Mouse (Mus musculus) heart, embryonic 12.5 days (tissue): ENCODE data around the gene Gltpd2. TPM values are rescaled to one million over a fixed set of nuclear protein-coding genes. Genes with fewer than 3 reads are reported as not detected.
"Not testable (repeated sequence)": the region's sequence is repeated elsewhere in the genome, so short reads cannot be mapped to it uniquely, and the experiment has no call there.

ENCODE experiments used
- ATAC-seq: fragments of 200-750 bp; cut with Nextera tagmentation; 2 replicates; pipeline ENCODE4 v1.8.0; 2017; ENCODE audit warnings: moderate TSS enrichment, moderate library complexity; ENCODE audit not compliant: insufficient number of reproducible peaks, low FRiP score
- H3K27ac ChIP-seq: fragments of 300-500 bp; sonication (generic); 2 replicates; pipeline ENCODE4 v1.5.1; 2016; ENCODE audit warnings: mild to moderate bottlenecking, moderate library complexity; ENCODE audit not compliant: poor library complexity, severe bottlenecking
- H3K27me3 ChIP-seq: fragments of 300-500 bp; sonication (generic); replicated peaks from 2 replicates; pipeline ENCODE4 v1.6.1; 2016; ENCODE audit warnings: mild to moderate bottlenecking, moderate library complexity
- H3K36me3 ChIP-seq: fragments of 300-500 bp; sonication (generic); 2 replicates; pipeline ENCODE4 v1.6.1; 2016; ENCODE audit warnings: mild to moderate bottlenecking, moderate library complexity
- H3K4me1 ChIP-seq: fragments of 300-500 bp; sonication (generic); replicated peaks from 2 replicates; pipeline ENCODE4 v1.6.1; 2016; ENCODE audit warnings: mild to moderate bottlenecking
- H3K4me2 ChIP-seq: fragments of 300-500 bp; sonication (generic); 2 replicates; pipeline ENCODE4 v1.6.1; 2016; ENCODE audit warnings: mild to moderate bottlenecking, moderate library complexity
- H3K4me3 ChIP-seq: fragments of 300-500 bp; sonication (generic); 2 replicates; pipeline ENCODE4 v1.5.1; 2016; ENCODE audit warnings: mild to moderate bottlenecking
- H3K9ac ChIP-seq: fragments of 300-500 bp; sonication (generic); 2 replicates; pipeline ENCODE4 v1.6.1; 2016; ENCODE audit warnings: mild to moderate bottlenecking, moderate library complexity
- H3K9me3 ChIP-seq: fragments of 300-500 bp; sonication (generic); replicated peaks from 2 replicates; pipeline ENCODE4 v1.6.1; 2016; ENCODE audit warnings: mild to moderate bottlenecking, moderate library complexity
- WGBS: fragments of 180-500 bp; shearing (Covaris S2); methylation state at CpG from one replicate; pipeline ENCODE4 v1.1.7; 2016; 5-methylcytosine and 5-hydroxymethylcytosine counted together
- polyA plus RNA-seq: library from polyadenylated mRNA; unstranded; fragments of >200 nt; fragmentation: Nextera tagmentation; extraction: Ambion mirVana; gene quantifications from 2 replicates; pipeline ENCODE4 v1.2.1, GENCODE M21; 2016

Gene Gltpd2
- polyA plus RNA-seq, 1 experiment from 2014 or later, result 0.65 TPM

DNA sequence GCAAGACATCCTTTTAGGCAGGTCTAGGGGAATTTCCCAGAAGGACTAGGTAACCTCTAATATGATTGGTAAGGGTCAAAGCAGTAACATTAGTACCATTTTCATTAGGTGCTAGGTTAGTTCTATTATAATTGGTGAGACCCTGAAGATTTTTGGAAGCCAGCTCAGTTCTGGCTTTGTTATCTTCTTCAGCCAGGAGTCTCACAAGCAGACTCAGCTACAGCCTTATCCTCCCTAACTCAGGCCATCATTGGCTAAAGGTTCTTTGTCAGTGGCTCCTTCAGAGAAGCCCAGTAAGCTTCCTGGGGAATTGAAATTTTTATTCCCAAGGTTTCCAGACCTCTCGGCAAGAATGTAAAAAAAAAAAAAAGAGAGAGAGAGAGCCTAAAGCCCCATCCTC lies 560 bp upstream of the Gltpd2 start:
- Histone ChIP-seq H3K4me2 (no peak overlapping the region), H3K27ac (no peak overlapping the region), H3K27me3 (0 out of 2 replicates have a peak, but pooled peaks cover 4% of the 10 kb centered on the region), H3K9ac (no peak overlapping the region), H3K36me3 (no peaks in the 10 kb centered on the region), H3K9me3 (no peaks in the 10 kb centered on the region), H3K4me1 (peaks cover 11% of the 10 kb centered on the region), H3K4me3 (no peak overlapping the region)
- WGBS, result 54% methylated on average over 1 of the region's 1 CpGs
- no peak for ATAC-seq

DNA sequence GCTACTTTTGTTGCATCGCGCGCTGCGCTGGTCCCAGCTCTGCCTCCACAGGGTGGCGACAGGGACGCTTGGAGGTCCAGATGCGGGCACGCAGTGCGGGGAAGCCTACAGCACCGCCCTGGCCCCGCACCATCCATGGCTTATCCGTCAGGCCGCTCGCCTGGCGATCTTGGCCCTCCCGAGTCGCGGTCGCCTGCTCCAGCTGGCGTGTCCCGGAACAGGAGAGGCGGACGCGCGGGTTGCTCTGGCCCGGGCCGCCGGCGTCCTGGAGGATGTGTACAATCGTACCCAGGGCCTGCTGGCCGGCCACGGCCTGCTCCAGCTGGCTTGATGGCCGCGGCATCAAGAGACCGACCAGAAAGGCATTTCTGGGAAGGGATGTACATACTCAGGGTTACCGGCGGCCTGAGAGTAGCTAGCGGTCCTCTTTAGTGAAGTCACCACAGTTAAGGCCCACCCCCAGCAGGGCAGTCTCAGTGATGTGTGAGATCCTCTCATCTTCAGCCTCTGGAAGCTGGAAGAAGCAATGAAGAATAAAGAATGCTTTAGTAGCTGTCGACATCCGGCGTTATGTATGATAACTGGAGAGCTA lies 1.3 kb downstream of the Gltpd2 start:
- peak overlapping the region; percentile 36; the same call in 1 of the 2 replicates for H3K27ac ChIP-seq
- H3K4me3 ChIP-seq, result peak overlapping the region; percentile 39
- no peaks in the 10 kb centered on the region for H3K9me3 ChIP-seq
- no peaks in the 10 kb centered on the region for H3K36me3 ChIP-seq
- peak overlapping the region; percentile 67 for H3K4me2 ChIP-seq
- peak; percentile 61; the same call in 1 of the 2 replicates for ATAC-seq
- H3K4me1 ChIP-seq, result peaks cover 11% of the 10 kb centered on the region
- 0 out of 2 replicates have a peak, but pooled peaks cover 4% of the 10 kb centered on the region for H3K27me3 ChIP-seq
- peak overlapping the region; percentile 68 for H3K9ac ChIP-seq
- WGBS, result 6% methylated on average over 41 of the region's 41 CpGs

DNA sequence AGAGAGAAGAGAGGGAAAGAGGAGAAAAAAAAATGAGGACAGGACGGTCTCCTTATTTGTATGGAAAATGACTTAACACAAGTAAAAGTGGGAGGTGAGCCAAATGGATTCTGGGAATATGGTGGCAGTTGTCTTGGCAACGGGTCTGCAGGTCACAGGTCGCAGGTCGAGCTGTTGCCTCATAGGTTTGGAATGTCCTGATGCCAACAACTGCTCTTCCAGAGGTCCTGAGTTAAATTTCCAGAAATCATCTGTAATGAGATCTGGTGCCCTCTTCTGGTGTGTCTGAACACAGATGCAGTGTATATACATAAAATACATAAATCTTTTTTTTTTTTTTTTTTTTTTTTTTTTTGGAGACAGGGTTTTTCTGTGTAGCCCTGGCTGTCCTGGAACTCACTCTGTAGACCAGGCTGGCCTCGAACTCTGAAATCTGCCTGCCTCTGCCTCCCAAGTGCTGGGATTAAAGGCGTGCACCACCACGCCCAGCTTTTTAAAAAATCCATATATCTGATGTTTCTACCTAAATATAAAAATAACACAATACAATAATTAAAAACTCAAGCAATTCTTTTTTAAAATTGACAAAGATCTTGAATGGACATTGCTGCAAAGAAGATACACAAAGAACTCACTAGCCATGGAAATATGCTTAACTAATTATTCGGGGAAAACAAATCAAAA lies 4.5 kb downstream of the Gltpd2 start:
- not testable (repeated sequence) for H3K4me2 ChIP-seq, H3K27ac ChIP-seq, ATAC-seq, H3K9me3 ChIP-seq, H3K27me3 ChIP-seq, H3K4me3 ChIP-seq, H3K9ac ChIP-seq
- Histone ChIP-seq H3K36me3 (peaks cover 24% of the 10 kb centered on the region), H3K4me1 (peaks cover 18% of the 10 kb centered on the region)
- WGBS, result 88% methylated on average over 8 of the region's 8 CpGs

DNA sequence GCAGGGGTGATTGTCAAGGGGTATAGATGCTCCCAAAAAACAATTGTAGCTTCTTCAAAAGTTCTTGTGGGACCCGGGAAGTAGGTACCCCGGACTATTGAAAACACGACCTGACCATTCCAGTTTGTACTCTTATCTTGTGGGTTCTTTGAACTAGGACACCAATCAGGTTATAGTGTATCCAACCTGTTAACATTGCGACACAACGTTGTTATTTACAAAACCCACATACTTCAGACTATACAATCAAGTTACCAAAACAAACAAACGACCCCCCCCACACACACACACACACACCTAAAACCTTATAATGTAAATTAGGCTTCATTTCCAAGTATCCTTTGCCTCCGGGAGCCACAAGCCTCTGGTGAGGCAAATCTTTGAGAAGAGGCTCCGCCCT lies 5.8 kb downstream of the Gltpd2 start:
- peaks cover 18% of the 10 kb centered on the region for H3K4me1 ChIP-seq
- H3K9me3 ChIP-seq, result no peaks in the 10 kb centered on the region
- H3K9ac ChIP-seq, result no peak overlapping the region
- H3K36me3 ChIP-seq, result peaks cover 30% of the 10 kb centered on the region
- no peaks in the 10 kb centered on the region for H3K27me3 ChIP-seq
- H3K27ac ChIP-seq, result no peak overlapping the region
- peak; percentile 2; the same call in 1 of the 2 replicates for ATAC-seq
- 5% methylated on average over 8 of the region's 8 CpGs for WGBS
- peak overlapping the region; percentile 85 for H3K4me3 ChIP-seq
- H3K4me2 ChIP-seq, result peak overlapping the region; percentile 62

DNA sequence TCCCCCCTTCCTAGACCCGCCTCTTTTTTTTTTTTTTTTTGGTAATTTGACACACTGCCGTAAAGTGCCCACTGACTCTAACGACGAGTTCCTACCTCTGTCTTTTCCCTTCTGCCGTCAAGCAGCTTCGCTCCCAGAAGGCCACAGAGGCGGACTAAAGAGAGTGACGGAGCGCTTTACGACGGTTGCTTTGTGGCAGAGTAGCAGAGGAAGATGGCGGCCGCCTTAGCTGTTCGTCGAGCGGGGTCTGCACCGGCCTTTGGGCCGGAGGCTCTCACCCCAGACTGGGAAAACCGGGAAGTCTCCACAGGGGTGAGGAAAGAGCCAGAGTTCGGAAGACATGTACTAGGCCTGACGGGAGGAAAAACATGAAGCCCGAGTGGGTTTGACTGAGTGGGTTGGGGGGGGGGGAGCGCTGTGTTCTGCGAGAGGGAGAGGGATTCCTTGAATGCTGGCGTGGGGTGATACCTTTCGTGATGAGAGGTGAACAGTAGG lies 6.2 kb downstream of the Gltpd2 start, which contains the start of gene Psmb6:
Gene Psmb6 (plus strand): TSS at position 184 of the 495 bp plus-strand sequence.
- peak; percentile 95 for ATAC-seq
- WGBS, result under 1% methylated on average over 25 of the region's 26 CpGs

DNA sequence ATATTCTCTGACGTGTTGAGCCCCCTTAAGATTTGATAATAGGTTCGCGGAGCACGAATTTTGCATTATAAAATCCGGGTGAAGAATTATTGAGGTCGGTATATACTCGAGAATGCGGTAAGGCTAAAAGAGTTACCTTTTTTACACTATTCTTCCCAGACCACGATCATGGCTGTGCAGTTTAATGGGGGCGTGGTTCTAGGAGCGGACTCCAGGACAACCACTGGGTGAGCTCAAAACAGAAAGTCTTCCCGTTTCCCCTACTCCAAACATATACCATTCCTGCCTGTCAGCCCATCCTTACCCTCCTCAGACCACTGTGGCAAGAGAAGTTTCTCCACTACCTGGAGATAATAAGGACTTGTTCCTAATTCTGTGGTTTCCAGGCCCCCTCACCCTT lies 6.7 kb downstream of the Gltpd2 start:
- Histone ChIP-seq H3K4me2 (peak overlapping the region; percentile 71), H3K9ac (peak overlapping the region; percentile 82), H3K27ac (no peak overlapping the region), H3K36me3 (peaks cover 30% of the 10 kb centered on the region), H3K27me3 (no peaks in the 10 kb centered on the region), H3K4me3 (peak overlapping the region; percentile 85), H3K4me1 (peaks cover 9% of the 10 kb centered on the region), H3K9me3 (no peaks in the 10 kb centered on the region)
- peak; percentile 54; the same call in 1 of the 2 replicates for ATAC-seq
- WGBS, result 2% methylated on average over 12 of the region's 12 CpGs

More for the DNA sequence above, 6.2 kb downstream of the Gltpd2 start, which contains the start of gene Psmb6:
- peak within 1 kb of the TSS; percentile 82 for H3K9ac ChIP-seq
- H3K4me3 ChIP-seq, result peak within 1 kb of the TSS; percentile 85
- peaks cover 13% of the 10 kb centered on the region for H3K4me1 ChIP-seq
- no peaks in the 10 kb centered on the region for H3K9me3 ChIP-seq
- H3K27me3 ChIP-seq, result no peaks in the 10 kb centered on the region
- H3K36me3 ChIP-seq, result peaks cover 30% of the 10 kb centered on the region
- peak within 1 kb of the TSS; percentile 70 for H3K27ac ChIP-seq
- peak within 1 kb of the TSS; percentile 71 for H3K4me2 ChIP-seq

DNA sequence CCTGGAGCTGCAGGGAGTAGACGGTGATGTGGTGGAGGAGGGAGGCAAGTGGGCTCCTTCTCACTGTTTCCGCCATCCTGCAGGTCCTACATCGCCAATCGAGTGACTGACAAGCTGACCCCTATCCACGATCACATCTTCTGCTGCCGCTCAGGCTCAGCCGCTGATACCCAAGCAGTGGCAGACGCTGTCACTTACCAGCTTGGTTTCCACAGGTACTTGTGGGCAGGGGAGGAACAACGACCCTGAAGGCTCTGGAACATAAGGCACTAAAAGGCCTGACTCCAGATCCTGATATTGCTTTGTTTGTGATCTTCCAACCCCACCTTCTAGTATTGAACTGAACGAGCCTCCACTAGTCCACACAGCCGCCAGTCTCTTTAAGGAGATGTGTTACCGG lies 7.2 kb downstream of the Gltpd2 start:
- Histone ChIP-seq H3K4me3 (peak overlapping the region; percentile 85), H3K36me3 (peaks cover 30% of the 10 kb centered on the region), H3K4me1 (peaks cover 7% of the 10 kb centered on the region), H3K4me2 (peak overlapping the region; percentile 71), H3K27ac (no peak overlapping the region), H3K9ac (peak overlapping the region; percentile 82), H3K27me3 (no peaks in the 10 kb centered on the region), H3K9me3 (no peaks in the 10 kb centered on the region)
- no peak for ATAC-seq
- WGBS, result 87% methylated on average over 12 of the region's 12 CpGs

DNA sequence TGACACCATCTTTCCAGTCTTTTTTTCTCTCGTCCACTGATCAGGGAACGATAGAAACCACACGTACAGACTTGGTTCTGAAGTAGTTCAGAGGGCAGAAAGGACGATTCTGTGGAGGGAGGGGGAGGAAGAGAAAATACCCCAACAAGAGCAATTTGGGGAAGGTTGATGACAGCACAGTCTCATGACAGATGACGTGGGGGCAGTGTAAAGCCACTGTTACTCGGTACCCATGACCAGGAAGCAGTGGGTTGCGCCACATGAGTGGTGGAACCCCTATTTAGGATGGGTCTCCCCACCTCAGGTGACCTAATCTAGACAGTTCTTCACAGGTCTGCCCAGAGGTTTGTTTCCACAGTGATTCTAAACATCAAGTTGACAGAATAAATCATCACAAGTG lies 9.6 kb downstream of the Gltpd2 start:
- Histone ChIP-seq H3K27me3 (no peaks in the 10 kb centered on the region), H3K4me3 (no peak overlapping the region), H3K4me1 (peaks cover 7% of the 10 kb centered on the region), H3K4me2 (no peak overlapping the region), H3K9me3 (no peaks in the 10 kb centered on the region), H3K9ac (no peak overlapping the region), H3K27ac (no peak overlapping the region), H3K36me3 (peaks cover 30% of the 10 kb centered on the region)
- 80% methylated on average over 7 of the region's 7 CpGs for WGBS
- no peak for ATAC-seq

DNA sequence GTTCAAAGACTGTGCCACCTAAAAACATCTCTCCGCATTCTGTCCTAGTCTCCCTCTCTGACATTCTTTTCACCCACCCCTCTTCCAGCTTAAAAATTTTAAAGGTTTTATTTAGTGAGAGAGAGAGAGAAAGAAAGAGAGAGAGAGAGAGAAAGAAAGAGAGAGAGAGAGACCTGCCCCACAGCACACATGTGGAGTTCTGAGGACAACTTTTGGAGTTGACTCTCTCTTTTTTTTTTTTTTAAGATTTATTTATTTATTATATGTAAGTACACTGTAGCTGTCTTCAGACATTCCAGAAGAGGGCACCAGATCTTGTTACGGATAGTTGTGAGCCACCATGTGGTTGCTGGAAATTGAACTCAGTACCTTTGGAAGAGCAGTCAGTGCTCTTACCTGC lies 12.1 kb downstream of the Gltpd2 start:
- not testable (repeated sequence) for H3K4me3 ChIP-seq, H3K4me2 ChIP-seq, H3K27me3 ChIP-seq, H3K9me3 ChIP-seq, ATAC-seq, H3K4me1 ChIP-seq, H3K9ac ChIP-seq, H3K27ac ChIP-seq
- H3K36me3 ChIP-seq, result peaks cover 30% of the 10 kb centered on the region
- WGBS, result 76% methylated on average over 2 of the region's 2 CpGs

DNA sequence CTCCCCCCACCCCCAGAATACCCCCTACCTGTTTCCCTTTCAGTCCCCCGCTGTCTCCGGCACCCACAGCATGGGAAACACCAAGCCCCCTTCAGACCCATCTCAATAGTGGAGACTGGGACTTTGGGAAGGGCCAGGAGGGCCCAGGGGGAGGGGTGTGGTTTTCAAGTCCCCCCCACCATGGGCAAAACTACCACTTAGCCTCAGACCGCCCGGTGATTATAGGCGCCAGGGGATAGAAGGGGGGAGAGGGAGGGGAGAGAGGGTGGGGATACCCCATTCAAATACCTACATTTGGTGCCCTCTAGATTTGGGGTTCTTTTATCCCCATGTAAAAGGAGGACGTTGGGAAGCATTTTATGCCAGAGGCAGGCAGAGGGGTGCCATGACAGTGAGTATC lies 13.8 kb downstream of the Gltpd2 start, which contains the start of gene Gm40193:
Gene Gm40193 (minus strand): TSS at position 101 of the 400 bp plus-strand sequence.
- no peaks in the 10 kb centered on the region for H3K9me3 ChIP-seq
- WGBS, result 66% methylated on average over 6 of the region's 6 CpGs
- no peaks in the 10 kb centered on the region for H3K4me1 ChIP-seq
- H3K27ac ChIP-seq, result no peak within 1 kb of the TSS
- H3K4me2 ChIP-seq, result no peak within 1 kb of the TSS
- H3K27me3 ChIP-seq, result peaks cover 3% of the 10 kb centered on the region; the same call in 1 of the 2 replicates
- peaks cover 12% of the 10 kb centered on the region for H3K36me3 ChIP-seq
- no peak within 1 kb of the TSS for H3K9ac ChIP-seq
- no peak within 1 kb of the TSS for H3K4me3 ChIP-seq
- ATAC-seq, result no peak

DNA sequence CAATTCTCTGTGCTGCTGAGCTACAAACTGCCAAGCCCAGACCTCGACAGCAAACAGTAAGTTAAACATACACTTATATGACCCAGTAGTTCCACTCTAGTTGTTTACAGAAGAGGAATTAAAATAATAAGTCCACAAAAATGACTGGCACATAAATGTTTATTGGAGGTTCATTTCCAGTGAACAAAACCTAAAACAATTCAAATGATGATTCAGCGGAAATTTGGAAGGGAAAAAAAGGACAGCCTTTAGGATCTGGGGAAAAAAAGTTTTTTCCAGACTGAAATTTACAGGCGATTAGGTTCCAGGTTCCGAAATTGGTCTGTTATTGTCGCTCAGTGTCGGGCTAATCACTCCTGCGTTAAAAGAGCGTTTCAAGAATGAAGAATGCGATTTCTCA lies 20.4 kb downstream of the Gltpd2 start:
- Histone ChIP-seq H3K9ac (peak overlapping the region; percentile 83), H3K27me3 (peaks cover 3% of the 10 kb centered on the region; the same call in 1 of the 2 replicates), H3K36me3 (peaks cover 13% of the 10 kb centered on the region), H3K27ac (peak overlapping the region; percentile 66; the same call in 1 of the 2 replicates), H3K4me3 (peak overlapping the region; percentile 68), H3K9me3 (no peaks in the 10 kb centered on the region), H3K4me2 (peak overlapping the region; percentile 69), H3K4me1 (peaks cover 17% of the 10 kb centered on the region)
- 18% methylated on average over 9 of the region's 9 CpGs for WGBS
- ATAC-seq, result no peak
